Mouse (Mus musculus) ES-Bruce4 (cell line): ENCODE data around the gene Gm11042. TPM values are rescaled to one million over a fixed set of nuclear protein-coding genes. Genes with fewer than 3 reads are reported as not detected.

Source experiments
- H3K27ac ChIP-seq: 2 replicates; pipeline ENCODE4 v1.5.1; 2012; ENCODE audit warnings: low read length, inconsistent platforms; ENCODE audit not compliant: insufficient read depth
- H3K27me3 ChIP-seq: 2 replicates; pipeline ENCODE4 v1.6.1; 2012; ENCODE audit warnings: mild to moderate bottlenecking, low read length, inconsistent platforms; ENCODE audit not compliant: control insufficient read depth, poor library complexity, insufficient read depth, severe bottlenecking
- H3K36me3 ChIP-seq: 2 replicates; pipeline ENCODE4 v1.6.1; 2012; ENCODE audit warnings: inconsistent platforms, mild to moderate bottlenecking, low read length, moderate library complexity; ENCODE audit not compliant: control insufficient read depth, poor library complexity, insufficient read depth, severe bottlenecking
- H3K4me1 ChIP-seq: one replicate; pipeline ENCODE4 v1.8.1; 2011; ENCODE audit warnings: low read length; ENCODE audit not compliant: control insufficient read depth, insufficient read depth
- H3K4me3 ChIP-seq: 2 replicates; pipeline ENCODE4 v1.5.1; 2011; ENCODE audit warnings: low read depth, mild to moderate bottlenecking, low read length
- H3K9ac ChIP-seq: 2 replicates; pipeline ENCODE4 v1.6.1; 2012; ENCODE audit warnings: low read depth, mild to moderate bottlenecking, inconsistent platforms; ENCODE audit not compliant: poor library complexity, severe bottlenecking
- H3K9me3 ChIP-seq: replicated peaks from 2 replicates; pipeline ENCODE4 v1.6.1; 2012; ENCODE audit warnings: mild to moderate bottlenecking, low read length, inconsistent platforms; ENCODE audit not compliant: control insufficient read depth, poor library complexity, insufficient read depth, severe bottlenecking
- CTCF ChIP-seq: IDR thresholded peaks from one replicate; pipeline ENCODE4 v1.8.1; 2011; ENCODE audit warnings: low read depth, low read length
- EP300 ChIP-seq: IDR thresholded peaks from 2 replicates; pipeline ENCODE4 v1.6.1; 2011; ENCODE audit warnings: low read depth, low read length; ENCODE audit not compliant: insufficient read depth
- POLR2A ChIP-seq: IDR thresholded peaks from one replicate; pipeline ENCODE4 v1.8.1; 2011; ENCODE audit warnings: low read length; ENCODE audit not compliant: insufficient read depth
- polyA plus RNA-seq: library from polyadenylated mRNA; stranded (reverse); fragments of >200 nt; gene quantifications from 2 replicates; pipeline ENCODE4 v1.2.4, GENCODE M21; 2011; ENCODE audit warnings: low read depth; ENCODE audit not compliant: missing spikeins, insufficient read depth, insufficient read length

Gene Gm11042
- polyA plus RNA-seq, 1 experiment, result not detected

DNA sequence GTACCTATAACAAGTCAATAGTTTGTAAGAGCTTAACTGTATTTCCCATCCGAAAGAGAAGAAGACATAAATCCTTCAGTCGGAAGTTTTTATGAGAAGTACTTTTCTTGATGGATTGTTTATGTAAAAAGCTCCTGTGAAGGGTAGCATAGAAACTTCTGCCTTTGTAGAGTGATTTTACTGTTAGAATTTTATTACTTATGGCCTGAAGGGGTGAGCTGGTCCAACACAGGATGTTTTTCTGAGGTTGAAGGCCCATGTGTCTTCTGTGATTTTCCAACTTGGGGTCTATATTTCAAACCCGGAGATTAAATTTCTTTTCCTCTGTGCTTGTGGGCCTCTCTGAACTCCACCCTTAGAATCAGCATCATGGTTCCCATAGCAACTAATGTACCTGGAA is 26.5 kb upstream of the Gm11042 start:
- no peak for TF ChIP-seq CTCF
- TF ChIP-seq POLR2A, result no peak
- TF ChIP-seq EP300, result no peak
- Histone ChIP-seq H3K9me3 (no peaks in the 10 kb centered on the region), H3K36me3 (no peaks in the 10 kb centered on the region), H3K9ac (no peak overlapping the region), H3K27ac (no peak overlapping the region), H3K4me1 (no peaks in the 10 kb centered on the region), H3K4me3 (no peak overlapping the region), H3K27me3 (no peaks in the 10 kb centered on the region)

DNA sequence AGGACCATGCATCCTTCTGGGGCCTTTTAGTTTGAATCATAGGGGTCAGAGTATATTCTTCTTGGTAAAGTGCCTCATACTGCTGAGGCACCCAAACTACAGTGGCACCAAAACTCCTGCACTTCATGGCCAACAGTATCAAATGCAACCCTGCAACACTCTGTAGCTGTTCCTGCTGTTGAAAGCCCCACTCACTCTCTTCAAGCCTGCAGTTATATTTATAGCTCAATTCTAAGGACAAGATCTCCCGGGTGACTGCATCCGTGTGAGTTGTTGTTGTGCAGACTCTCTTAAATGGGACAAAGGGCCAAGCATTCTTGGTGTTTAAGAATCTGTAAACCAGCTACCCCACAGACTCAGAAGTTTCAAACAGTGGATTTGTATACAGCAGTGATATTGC is 23.9 kb upstream of the Gm11042 start:
- TF ChIP-seq EP300 (no peak), POLR2A (no peak), CTCF (no peak)
- Histone ChIP-seq H3K36me3 (no peaks in the 10 kb centered on the region), H3K9ac (no peak overlapping the region), H3K27ac (no peak overlapping the region), H3K9me3 (no peaks in the 10 kb centered on the region), H3K4me3 (no peak overlapping the region), H3K27me3 (no peaks in the 10 kb centered on the region), H3K4me1 (no peaks in the 10 kb centered on the region)

DNA sequence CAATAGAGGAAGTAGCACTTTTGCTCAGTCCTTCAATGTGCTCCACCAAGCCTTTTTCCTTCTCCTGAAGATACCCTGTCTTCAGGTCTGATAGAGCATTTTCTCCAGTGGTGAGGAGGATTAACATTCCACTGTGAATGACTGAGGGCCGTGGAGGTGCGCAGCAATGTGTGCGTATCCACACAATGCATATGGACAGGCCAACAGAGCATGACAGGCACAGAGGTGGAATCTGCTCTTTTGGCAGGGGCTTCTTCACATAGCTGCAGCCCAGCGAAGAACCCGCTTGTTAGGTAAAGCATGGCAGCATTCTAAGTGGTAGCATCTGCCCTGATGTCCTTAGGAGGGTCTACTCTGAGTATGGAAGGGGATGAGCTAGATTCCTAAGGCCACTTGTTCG is 17.5 kb upstream of the Gm11042 start:
- Histone ChIP-seq H3K27ac (no peak overlapping the region), H3K27me3 (no peaks in the 10 kb centered on the region), H3K9ac (no peak overlapping the region), H3K9me3 (no peaks in the 10 kb centered on the region), H3K36me3 (no peaks in the 10 kb centered on the region), H3K4me1 (no peaks in the 10 kb centered on the region), H3K4me3 (no peak overlapping the region)
- no peak for TF ChIP-seq EP300
- TF ChIP-seq POLR2A, result no peak
- no peak for TF ChIP-seq CTCF

DNA sequence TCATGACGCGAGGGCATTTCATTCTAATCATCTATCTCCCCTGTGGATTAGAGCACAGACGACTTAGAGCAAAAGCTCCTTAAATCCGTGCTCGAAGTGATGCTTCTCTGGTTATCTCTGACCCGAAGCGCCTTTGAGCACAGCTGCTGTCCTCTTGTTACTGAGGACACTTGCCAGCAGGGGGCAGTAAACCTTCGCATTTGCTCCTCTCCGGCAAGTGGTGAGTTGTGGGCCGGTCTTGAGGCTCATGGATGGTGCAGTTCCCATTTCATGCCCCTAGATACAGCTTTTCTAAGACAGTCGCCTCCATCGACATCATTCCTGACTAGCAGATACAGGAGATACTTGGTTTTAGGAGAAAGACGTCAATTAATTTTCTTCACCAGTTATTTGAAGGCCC is 16.8 kb upstream of the Gm11042 start:
- no peaks in the 10 kb centered on the region for H3K27me3 ChIP-seq
- H3K4me3 ChIP-seq, result no peak overlapping the region
- no peak overlapping the region for H3K9ac ChIP-seq
- no peak for TF ChIP-seq EP300
- peak; percentile 89 for TF ChIP-seq CTCF
- no peaks in the 10 kb centered on the region for H3K36me3 ChIP-seq
- H3K9me3 ChIP-seq, result no peaks in the 10 kb centered on the region
- no peak overlapping the region for H3K27ac ChIP-seq
- H3K4me1 ChIP-seq, result no peaks in the 10 kb centered on the region

DNA sequence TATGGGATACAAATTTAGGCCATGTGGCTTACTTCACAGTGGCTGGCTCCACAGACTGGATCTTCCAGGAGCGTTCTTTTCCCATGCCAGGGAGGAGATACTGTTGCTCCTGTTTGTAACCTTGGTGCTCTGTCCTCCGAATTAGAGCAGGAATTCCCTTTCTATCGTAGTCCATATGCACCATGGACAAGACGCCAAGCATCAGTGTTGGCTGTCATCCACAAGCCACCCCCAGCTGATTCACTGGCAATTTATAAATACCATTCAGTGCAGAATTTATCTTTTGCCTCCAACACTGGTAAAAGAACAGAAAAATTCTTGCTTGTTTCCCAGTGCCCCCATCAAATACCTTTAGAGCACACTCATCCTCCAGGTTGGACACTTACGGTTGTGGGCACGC is 13.6 kb upstream of the Gm11042 start:
- Histone ChIP-seq H3K4me3 (no peak overlapping the region), H3K27me3 (no peaks in the 10 kb centered on the region), H3K9ac (no peak overlapping the region), H3K9me3 (no peaks in the 10 kb centered on the region), H3K27ac (no peak overlapping the region), H3K4me1 (no peaks in the 10 kb centered on the region), H3K36me3 (no peaks in the 10 kb centered on the region)
- no peak for TF ChIP-seq EP300
- TF ChIP-seq CTCF, result no peak
- TF ChIP-seq POLR2A, result no peak

DNA sequence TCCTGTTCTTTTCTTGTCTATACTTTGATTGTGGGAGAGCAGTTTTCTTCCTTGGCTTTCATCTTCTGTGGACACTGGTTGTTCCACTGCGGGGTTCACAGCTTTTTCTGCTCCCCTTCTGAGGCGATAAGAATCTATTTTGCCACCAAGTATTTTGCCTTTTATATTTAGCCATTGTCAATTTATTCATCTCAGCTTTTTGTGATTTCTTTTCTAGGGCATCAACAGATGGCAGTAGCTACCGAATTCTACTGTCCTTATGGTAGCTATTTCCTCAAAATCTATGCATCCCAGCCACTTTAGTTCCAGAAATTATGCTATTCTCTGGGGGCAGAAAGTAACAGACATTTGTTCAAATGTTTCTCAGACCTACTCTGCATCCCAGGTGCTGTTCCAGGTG is 10.4 kb upstream of the Gm11042 start:
- no peaks in the 10 kb centered on the region for H3K27me3 ChIP-seq
- no peak for TF ChIP-seq CTCF
- TF ChIP-seq EP300, result no peak
- no peak for TF ChIP-seq POLR2A
- H3K4me1 ChIP-seq, result no peaks in the 10 kb centered on the region
- H3K9me3 ChIP-seq, result no peaks in the 10 kb centered on the region
- H3K4me3 ChIP-seq, result no peak overlapping the region
- no peaks in the 10 kb centered on the region for H3K36me3 ChIP-seq
- H3K27ac ChIP-seq, result no peak overlapping the region
- H3K9ac ChIP-seq, result no peak overlapping the region
